Mouse (Mus musculus): ENCODE measurements around the gene Wasf2.
A peak's percentile ranks its signal among the peaks of the same experiment; 100 is the strongest.

Wasf2 gene

DNA sequence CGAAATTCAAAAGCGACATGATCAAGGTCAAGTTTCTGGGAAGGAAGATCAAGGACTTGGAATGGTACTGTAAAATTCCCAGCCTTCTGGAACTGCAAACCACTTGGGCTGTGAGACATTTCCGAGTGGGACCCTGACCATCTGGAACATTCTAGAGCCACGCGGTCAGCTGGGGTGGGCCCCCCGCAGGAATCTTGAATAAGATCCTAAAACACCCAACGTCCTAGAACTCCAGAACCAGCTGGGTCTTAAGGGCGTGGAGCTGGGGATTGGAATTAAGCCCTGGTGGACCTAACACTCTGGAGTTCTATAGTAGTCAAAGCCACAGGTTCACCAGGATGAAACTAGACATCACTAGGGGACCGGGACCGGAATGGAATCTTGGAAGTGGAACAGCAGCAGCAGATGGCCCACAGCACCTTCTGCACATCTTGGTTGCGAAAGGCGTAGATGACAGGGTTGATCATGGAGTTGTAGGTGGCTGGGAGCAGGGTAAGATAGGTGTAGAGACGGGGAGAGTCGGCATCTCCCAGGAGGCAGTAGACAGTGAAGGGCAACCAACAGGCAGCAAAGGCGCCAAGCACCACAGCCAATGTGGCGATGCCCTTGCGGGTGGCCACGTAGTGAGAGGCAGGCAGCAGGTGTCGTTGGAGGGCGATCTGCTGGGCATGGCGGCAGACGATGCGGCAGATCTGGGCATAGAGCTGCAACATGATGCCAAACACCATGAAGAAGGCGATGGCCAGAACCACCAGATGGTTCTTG is 79.9 kb downstream of the Wasf2 start:
- no peak for DNase-seq

DNA sequence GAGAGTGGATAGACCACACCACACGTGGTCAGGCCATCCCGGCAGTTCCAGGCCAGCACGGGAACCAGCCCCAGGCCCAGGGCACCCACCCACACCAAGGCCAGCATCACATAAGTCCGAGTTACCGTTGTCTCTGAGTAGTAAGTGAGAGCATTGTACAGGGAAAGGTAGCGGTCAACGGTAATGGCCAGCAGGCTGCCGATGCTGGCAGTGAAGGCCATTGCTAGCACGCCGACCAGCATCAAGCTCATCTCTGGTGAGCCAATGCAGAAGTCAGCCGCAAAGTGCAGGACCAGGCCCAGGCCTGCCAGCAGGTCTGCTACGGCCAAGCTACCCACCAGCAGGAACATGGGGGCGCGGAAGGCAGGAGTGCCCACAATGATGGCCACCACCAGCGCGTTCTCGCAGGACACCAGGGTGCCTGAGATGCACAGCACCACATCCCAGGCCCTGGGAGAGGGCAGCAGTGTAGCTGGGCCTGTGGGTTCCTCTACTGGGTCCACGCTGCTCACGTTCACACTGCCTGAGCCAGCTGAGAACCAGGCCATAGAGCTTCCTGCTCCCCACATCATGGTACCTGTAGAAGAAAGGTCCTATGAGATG is 80.6 kb downstream of the Wasf2 start:
- no peak for DNase-seq

DNA sequence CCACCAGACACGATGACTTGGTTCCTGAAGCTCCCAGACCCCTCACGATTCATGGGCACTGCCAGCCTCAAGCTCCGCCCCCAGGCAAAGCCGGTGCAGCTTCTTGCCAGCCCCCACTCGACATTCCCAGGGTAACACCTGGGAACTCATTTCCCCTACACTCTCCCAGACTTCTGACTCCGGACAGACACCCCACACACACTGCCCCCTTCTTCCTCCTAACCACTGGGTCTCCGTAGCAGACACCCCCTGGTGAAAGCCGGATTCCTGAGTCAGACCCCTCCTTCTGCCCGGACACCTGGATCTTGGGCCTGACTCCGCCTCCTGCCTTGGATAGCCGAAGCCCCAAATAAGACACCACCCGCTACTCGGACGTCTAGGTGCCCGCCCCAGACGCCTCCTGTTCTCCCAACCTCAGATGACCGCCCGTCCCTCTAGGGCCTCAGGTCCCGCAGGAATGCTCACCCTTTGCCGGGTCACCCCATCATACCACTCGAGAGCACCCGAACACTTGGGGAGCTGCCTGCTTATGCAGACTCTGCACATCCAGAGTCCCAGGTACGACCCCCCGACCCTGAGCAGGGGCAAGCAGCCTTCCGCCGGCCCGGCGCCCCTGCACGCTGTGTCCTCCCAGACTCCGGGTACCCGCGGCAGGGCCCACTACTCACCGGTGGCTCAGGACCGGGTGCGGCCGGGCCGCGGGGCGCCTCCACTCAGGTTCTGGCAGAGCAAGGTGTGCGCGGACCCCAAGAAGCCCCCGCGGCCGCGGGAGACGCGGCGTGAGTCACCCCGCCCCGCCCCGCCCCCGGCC is 81.7 kb downstream of the Wasf2 start, which contains the start of the genes Cd164l2 and Gpr3:
Cd164l2 (plus strand) TSS at position 381 of the 811 bp plus-strand sequence.
Gpr3 (minus strand) TSS at position 786 of the 811 bp plus-strand sequence.
- no peak for DNase-seq

DNA sequence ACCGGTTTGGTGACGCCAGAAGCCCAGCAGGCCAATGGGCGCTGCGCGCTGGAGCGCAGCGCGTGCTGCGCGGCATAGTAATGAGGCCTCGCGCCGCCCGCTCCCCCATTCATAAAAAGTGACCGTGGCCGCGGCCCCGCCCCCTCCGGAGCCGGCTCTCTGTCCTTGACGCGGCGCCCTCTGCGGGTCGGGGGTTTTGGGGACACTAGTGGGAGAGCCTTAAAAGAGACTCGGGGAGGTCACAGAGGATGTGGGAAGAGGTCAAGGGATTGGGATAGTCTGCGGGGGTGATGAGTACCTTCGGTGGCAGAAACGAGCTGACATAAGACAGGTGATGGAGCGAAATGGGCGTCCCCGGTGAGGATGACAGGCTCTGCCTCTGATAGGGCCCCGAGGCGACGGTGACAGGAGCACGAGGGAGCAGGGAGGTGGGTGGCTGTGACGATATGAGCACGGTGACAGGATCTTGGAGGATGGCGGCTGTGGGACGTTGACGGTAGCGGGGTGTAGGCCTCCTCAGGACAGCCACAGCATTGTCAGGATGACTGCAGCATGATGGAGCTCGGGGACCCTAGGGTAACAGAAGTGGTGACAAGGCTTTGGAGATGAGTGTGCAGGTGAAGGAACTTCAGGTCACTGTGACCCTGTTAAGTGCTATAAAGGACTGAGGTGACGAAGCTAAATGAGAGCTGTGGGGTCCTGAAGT is 82.4 kb downstream of the Wasf2 start:
- peak; percentile 75 for DNase-seq

DNA sequence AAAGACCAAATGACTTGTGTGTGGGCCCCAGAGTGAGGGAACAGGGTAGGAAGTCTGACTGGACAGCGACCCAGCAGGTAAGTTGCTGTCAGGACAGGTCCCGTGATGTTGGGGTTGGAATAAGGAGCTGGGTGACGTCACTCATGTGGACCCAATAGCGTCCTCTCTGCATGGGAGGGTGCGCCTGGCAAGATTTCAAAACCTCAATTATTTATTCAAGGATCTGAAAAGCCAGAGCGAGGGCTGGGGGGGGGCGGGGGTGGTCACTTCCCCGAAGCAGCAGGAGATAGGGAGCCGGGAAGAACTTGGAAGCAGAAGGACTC is 82.9 kb downstream of the Wasf2 start:
- DNase-seq, result peak; percentile 37

DNA sequence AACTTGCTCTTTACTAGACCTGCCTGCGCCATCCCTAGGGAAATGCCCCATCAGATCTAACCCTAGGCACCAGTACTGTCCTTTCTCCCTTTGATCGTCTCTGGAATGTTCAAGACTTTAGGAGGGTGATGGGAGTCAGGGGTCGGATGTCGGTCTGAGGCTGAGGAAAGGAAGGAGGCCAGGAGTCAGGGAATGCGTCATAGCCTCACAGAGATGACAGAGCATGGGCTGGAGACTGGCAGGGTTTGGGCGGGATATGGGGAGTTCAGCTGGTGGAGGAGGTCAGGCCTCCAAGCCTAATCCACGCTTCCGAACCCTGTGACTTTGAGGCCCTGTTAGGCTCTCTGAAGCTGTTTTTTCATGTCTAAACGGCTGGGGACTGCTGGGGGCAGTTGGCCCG is 83.4 kb downstream of the Wasf2 start:
- DNase-seq, result no peak

DNA sequence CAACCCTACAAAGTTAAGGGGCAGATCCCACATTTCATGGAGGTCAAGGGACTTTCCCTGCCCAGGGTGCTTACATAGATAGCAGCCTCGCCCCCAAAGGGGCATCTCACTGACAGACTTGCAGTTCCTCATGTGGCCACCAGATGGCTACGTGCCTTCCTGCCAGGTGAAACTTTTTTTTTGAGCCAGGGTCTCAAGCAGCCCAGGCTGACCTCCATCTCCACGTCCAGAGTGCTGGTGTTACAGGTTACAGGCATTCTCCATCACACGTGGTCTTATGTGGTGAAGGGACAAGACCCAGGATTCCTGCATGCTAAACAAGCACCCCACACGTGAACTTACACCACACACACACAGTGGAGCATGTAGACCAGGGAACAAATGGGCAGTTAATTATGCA is 87.3 kb downstream of the Wasf2 start:
- peak; percentile 68 for DNase-seq

DNA sequence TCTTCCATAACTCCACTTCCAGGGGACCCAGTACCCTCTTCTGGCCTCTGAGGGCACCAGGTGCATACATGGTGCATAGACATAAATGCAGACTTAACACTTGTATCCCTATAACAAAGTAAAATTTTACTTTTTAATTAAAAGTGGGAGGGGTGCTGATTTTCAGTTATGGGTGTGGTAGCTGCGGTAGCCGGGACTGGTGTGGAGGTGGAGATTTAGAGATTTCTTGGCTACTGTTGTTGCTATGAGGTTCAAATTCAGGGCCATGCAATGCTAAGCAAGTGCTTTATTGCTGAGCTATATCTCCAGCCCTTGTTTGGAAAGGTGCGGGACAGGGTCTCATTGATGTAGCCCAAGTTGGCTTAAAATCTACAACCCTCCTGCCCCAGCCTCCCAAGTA is 88.4 kb downstream of the Wasf2 start:
- no peak for DNase-seq

DNA sequence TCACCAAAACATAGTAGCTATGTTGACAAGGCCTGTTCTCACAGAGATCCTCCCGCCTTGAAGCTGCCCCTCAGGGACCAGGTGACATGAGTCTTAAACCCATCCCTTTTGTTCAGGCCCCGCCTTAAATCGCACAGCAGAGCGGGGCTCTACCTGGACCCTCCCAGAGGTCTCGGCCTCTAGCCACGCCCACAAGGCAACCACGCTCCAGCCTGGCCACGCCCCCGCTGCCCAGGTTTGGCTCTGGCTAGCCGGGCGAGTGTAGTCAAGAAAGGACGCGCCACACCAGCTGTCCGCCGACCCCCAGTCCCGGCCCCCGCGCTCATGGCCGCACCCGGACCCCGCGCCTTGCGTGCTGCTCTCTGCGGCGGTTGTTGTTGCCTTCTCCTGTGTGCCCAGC is 90.4 kb downstream of the Wasf2 start:
- peak; percentile 66 for DNase-seq

DNA sequence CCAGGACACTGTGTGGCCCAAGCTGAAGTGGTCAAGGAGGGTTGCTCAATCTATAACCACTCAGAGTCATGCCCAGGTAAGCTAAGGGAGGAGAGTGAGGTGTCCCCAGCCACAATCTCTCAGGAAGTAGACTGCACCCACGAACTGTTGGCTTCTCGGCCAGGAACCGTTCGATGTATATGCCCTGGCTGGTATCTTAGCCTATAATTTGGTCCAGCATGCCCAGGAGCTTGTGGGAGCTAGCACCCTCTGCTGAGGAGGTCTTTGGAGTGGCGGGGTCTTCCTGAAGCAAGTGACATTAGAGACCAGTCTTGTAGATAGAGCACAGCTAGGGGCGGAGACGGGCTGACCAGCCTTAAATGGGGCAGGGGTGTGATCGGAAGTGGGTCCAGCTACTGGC is 91.4 kb downstream of the Wasf2 start:
- no peak for DNase-seq

DNA sequence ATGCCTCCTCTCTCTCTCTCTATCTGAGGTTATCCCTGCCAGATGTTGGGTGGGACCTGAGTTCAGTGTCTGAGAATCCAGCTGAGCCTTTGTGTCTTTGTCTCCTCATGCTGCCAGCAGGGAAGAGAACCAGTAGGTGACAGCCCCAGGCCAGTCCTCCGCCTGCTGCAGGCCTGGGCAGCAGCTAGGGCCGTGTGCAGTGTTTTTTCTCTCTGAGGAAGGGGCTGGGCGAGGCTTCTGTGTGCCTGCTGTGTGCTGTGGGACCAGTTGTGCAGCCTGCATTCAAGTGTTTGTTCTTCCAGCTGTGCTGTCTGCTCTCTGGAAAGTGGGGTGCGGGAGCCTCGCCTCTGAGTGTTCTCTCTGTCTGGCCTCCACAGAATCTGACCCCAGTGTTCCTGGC is 93.6 kb downstream of the Wasf2 start:
- no peak for DNase-seq

DNA sequence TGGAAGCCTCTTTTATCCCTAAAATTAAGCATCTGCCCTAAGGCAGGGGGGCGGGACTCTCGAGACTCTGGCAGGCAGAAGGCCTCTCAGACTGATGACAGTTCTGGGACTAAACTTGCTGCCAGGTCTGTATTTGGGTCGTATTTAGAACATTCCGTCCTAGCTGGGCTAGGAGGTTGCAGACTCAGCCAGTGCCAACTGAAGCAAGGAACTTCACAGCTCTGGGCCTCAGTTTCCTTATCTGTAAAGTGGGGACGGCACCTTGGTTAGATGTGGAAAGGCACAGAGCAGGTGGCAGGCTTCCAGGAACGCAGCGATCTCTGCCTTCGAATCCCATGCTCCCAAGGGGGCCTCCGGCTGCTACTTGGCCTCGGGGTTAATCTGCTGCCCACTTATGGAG is 95.8 kb downstream of the Wasf2 start:
- no peak for DNase-seq

DNA sequence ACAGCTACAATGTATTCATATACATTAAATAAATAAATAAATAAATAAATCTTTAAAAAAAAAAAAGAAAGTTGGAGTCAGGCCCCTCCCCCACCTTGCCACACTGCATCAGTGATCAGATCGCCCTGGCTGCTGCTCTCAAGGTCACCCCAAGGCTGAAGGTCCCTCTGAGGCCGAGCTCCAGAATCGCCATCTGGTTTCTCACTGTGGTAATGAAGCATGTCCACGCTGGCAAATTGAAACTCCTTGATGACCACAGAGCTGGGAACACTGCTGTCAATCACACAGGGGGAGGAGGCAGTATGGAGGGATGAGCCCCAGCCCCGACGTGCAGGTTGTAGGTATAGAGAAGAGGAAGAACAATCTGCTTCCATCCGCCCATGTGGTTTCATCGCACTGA is 97.3 kb downstream of the Wasf2 start:
- DNase-seq, result no peak

DNA sequence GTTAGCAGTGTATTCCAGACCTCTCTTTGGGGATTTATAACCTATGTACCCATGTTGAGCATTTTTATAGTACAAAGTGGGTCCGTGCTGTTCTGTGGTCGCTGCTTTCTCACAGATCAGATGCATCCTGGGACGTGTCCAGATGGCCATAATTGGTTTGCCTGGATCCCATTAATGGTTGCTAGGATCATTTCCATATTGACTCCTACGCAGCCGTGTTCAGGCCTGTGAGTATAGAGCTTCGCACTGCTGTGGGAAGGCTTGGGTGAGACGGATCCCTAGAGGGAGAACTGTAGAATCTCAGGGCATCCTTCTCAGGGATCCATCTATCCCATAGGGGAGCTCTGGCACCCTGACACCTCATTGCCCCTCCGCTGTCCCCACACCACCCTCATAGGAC is 99.3 kb downstream of the Wasf2 start:
- no peak for DNase-seq

DNA sequence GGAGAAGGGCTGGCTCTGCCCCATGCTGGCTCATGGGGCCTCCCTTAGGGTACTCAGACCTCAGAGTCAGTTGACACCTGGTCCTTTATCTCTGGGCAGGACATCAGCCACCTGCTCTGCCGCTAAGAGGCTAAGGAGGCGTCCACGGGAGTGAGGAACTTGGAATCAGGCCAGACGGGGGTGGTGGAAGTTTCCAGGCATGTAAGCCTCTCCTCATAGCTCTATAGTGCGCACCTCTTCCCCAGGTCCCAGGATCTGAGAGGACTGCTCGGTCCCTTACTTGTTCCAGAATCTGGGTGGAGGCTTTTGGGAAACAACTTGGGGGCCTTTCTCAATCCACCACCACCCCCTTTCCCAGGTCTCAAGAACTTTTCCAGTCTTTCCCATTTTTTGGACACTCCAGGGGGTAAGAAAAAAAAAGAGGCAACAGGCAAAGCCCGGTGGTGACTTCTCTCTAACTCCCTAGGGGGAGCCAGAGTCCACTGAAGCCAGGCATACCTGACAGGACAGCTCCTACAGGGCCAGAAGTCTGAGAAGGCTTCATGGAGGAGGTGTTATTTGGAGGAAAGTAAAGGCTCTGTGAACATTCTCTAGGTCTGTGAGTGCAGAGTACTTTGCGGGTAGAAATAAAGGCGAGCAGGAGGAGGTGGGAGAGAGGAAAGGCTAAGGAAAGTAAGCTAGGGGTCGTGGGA is 103.1 kb downstream of the Wasf2 start:
- DNase-seq, result peak; percentile 76

DNA sequence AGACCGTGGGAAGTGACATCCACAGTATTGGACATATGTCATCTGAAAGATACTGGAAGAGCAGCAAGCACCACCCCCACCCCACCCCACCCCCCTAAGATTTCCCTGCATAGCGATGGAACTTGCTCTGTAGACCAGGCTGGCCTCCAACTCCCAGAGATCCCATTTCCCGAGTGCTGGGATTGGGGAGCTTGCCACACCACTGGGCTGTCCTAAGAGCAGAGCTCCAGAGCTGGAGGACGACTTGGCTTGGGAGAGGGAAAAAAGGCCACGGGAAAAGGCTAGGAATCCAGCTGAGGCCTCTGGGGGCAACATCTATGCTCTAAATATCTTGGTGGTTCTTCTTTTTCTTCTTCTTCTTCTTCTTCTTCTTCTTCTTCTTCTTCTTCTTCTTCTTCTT is 104.5 kb downstream of the Wasf2 start:
- DNase-seq, result no peak

DNA sequence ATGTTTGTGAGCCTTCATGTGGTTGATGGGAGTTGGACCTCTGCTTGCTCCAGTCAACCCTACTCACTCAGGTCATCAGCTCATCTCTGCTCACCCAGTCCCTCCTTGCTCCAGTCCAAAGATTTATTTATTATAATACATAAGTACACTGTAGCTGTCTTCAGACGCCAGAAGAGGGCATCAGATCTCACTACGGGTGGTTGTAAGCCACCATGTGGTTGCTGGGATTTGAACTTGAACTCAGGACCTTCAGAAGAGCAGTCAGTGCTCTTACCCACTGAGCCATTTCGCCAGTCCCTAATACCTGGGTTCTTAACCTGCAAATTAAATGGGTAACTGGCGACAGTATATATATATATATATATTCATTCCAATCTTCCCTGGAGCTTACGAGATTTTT is 105.1 kb downstream of the Wasf2 start:
- DNase-seq, result no peak

DNA sequence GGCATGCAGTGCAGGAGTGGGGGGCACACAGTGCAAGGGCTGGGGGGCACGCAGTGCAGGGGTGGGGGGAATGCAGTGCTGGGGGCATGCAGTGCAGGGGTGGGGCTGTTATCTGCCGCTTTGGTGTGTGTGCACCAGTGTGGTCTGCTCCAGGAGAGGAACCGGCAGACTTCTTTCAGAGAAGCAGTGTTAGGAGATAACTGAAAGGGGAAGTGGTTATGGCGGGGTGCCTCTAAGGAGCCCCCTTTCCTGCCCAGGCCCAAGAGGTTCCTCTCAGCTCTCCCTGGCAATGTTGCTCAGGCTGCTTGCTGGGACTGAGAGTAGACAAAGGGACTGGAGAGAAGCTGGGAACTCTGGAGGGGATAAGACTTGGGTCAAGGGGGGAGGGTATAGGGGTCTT is 107.6 kb downstream of the Wasf2 start:
- no peak for DNase-seq

DNA sequence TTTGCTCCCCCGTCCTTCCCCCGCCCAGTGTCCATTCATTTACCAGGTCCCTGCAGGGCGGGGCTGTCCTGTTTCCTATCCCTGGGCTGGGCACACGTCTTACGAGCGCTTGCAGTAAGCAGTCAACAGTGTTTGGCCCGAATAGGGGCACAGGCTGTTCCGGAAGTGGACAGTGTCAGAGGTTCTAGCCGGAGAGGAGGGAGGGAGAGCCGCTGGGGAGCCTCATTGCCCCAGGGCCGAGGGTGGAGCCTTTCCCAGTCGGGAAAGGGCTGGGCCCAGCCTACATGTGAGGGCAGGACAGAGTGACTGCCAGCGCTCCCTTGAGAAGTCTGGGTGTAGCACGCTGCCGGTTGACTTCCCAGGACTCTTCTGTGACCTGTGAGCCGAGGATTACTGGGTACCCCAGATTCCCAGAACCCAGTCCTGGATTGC is 110.2 kb downstream of the Wasf2 start, which contains the start of gene Map3k6:
Map3k6 (plus strand) TSS at position 329 of the 432 bp plus-strand sequence.
- DNase-seq, result peak; percentile 88

DNA sequence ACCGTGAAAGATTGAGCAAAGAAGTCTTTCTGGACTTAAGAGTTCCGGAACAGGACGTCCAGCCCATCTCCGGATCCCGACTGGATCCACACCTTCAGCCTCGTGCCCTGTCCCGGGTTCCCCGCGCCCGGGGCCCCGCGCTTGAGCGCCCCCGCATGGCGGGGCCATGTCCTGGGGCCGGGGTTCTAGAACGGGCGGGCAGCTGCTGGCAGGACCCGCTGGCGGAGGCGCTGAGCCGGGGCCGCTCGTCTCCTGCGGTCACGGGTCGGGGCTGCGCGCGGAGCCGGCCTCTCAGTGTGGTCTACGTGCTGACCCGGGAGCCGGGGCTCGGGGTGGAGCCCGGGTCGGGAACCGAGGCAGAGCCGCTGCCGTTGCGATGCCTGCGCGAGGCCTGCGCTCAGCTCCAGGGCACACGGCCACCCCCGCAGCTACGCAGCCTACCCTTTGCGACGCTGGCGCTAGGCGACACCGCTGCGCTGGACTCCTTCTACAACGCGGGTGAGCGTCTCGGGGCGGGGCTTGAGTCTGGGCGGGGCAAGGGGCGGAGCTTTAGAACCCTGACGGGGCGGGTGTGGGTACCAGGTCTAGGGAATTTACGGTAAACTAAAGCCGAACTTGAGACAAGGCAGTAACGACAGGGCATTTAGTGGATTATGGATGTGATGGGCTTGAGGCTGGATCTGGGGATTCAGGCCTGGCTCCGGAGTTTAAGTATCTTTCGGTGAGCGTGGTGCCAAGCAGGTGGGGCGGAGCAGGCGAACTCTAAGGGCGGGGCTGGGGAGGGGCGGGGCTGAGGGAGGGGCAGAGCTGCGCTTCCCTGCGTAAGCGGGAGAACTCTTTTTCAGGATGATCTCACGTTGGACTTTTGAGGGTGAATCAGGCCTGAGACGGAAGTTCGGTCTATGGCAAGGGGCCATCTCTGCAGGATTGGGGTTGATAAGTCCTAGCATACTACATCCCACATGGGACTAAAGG is 110.9 kb downstream of the Wasf2 start:
- DNase-seq, result peak; percentile 88

DNA sequence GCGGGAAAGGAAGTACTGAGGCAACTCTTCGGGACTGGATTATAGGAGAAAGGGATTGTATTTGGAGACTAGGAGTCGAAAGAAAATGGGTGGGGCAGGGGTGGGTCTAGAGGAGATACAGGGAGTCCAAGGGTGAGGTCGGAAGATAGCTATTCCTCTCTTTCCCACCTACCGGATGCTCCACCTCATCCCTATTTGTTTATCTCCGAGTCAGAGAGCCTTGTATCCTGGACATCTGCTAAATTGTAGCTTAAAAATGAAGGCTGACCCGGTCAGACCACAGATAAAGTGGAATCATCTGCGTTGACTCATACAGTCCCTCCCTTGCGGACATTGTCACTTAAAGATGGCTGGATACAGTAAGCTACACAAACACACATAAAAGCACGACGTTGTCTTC is 111.6 kb downstream of the Wasf2 start:
- DNase-seq, result no peak

Measured in kidney, adult 9 months (tissue).